7 mouse cellular contexts compared by ENCODE assay signal in genomic region chr11:71003611-71004315, GRCm38 (mm10). TPM values are rescaled to one million over a fixed set of nuclear protein-coding genes. Genes with fewer than 3 reads are reported as not detected.
DNase-seq lines count a peak whose midpoint lies in the region; ATAC-seq and TF ChIP-seq lines count a peak whose summit lies in the region.

No protein-coding gene starts in this region.

- no peak for TF ChIP-seq CTCF in forebrain, postnatal 0 days (IDR thresholded peaks at IDR 0.05; ENCODE audit: low read depth)

- peak overlapping the region; percentile 38 for H3K27ac ChIP-seq in brown adipose tissue, adult 24 weeks (replicated peaks; ENCODE audit: low read depth, low read length)
- H3K27ac ChIP-seq in forebrain, postnatal 0 days (ENCODE audit: low read depth, low read length), result peak overlapping the region; percentile 67
- H3K27ac ChIP-seq in neural tube, embryonic 15.5 days (replicated peaks), result peak overlapping the region; percentile 82

- H3K4me2 ChIP-seq in forebrain, postnatal 0 days (ENCODE audit: low read depth), result peak overlapping the region; percentile 95
- peak overlapping the region; percentile 91 for H3K4me2 ChIP-seq in neural tube, embryonic 15.5 days

- under 1% methylated on average over 49 of the region's 49 CpGs for WGBS in forebrain, postnatal 0 days
- 1% methylated on average over 49 of the region's 49 CpGs for WGBS in neural tube, embryonic 15.5 days

- no peaks in the 10 kb centered on the region for H3K27me3 ChIP-seq in forebrain, postnatal 0 days (ENCODE audit: insufficient read depth, low read length)
- no peaks in the 10 kb centered on the region for H3K27me3 ChIP-seq in neural tube, embryonic 15.5 days (replicated peaks)

- H3K9ac ChIP-seq in forebrain, postnatal 0 days, result peak overlapping the region; percentile 62
- peak overlapping the region; percentile 77 for H3K9ac ChIP-seq in neural tube, embryonic 15.5 days (replicated peaks)

- H3K36me3 ChIP-seq in forebrain, postnatal 0 days (ENCODE audit: insufficient read depth), result peaks cover 21% of the 10 kb centered on the region
- peaks cover 22% of the 10 kb centered on the region for H3K36me3 ChIP-seq in neural tube, embryonic 15.5 days

- DNase-seq in ovary, adult 18-20 months (ENCODE audit: low spot score), result peak; percentile 52
- no peak for DNase-seq in ovary, postnatal 14 days (ENCODE audit: low spot score)
- DNase-seq in forebrain, postnatal 0 days, result no peak
- DNase-seq in liver, result peak; percentile 69
- DNase-seq in T-cell, adult 2 months (ENCODE audit: low spot score), result no peak

- ATAC-seq in forebrain, postnatal 0 days, result peak; percentile 43
- peak; percentile 74 for ATAC-seq in neural tube, embryonic 15.5 days (ENCODE audit: low FRiP score)

- H3K9me3 ChIP-seq in forebrain, postnatal 0 days (ENCODE audit: low read length), result no peaks in the 10 kb centered on the region
- H3K9me3 ChIP-seq in neural tube, embryonic 15.5 days (replicated peaks), result no peaks in the 10 kb centered on the region

- H3K4me3 ChIP-seq in brown adipose tissue, adult 24 weeks (ENCODE audit: insufficient read depth, low read depth, low read length), result peak overlapping the region; percentile 79
- H3K4me3 ChIP-seq in forebrain, postnatal 0 days (ENCODE audit: low read depth, low read length), result peak overlapping the region; percentile 92
- H3K4me3 ChIP-seq in neural tube, embryonic 15.5 days (replicated peaks), result peak overlapping the region; percentile 99

- peaks cover 8% of the 10 kb centered on the region; the same call in 1 of the 2 replicates for H3K4me1 ChIP-seq in brown adipose tissue, adult 24 weeks (ENCODE audit: control insufficient read depth, insufficient read depth, insufficient read length, low read length)
- peaks cover 14% of the 10 kb centered on the region for H3K4me1 ChIP-seq in forebrain, postnatal 0 days (ENCODE audit: insufficient read depth)
- peaks cover 22% of the 10 kb centered on the region for H3K4me1 ChIP-seq in neural tube, embryonic 15.5 days

RNA-seq across cellular contexts. Expression of gene Dhx33, which starts 0.5 kb away (rescaled TPM):
- 6.9 and 10.0 TPM in 2 replicates for polyA plus RNA-seq in brown adipose tissue, adult 24 weeks (2012; ENCODE audit: insufficient read depth, insufficient read length, missing spikeins)
- 25.8 and 26.7 TPM in 2 replicates for total RNA-seq in forebrain, postnatal 0 days (2014; rRNA removed)
- 7.4 and 9.7 TPM in 2 replicates for polyA plus RNA-seq in forebrain, postnatal 0 days (2015; fragmentation: Nextera tagmentation; extraction: Ambion mirVana)
- 12.3 and 13.5 TPM in 2 replicates for polyA plus RNA-seq in neural tube, embryonic 15.5 days (2015; fragmentation: Nextera tagmentation; extraction: Ambion mirVana)

RNA-seq across cellular contexts. Expression of gene Mis12, which starts 15.6 kb away (rescaled TPM):
- polyA plus RNA-seq in brown adipose tissue, adult 24 weeks (2012; ENCODE audit: insufficient read depth, insufficient read length, missing spikeins), result 6.8 and 13.4 TPM in 2 replicates
- total RNA-seq in forebrain, postnatal 0 days (2014; rRNA removed), result 15.3 and 19.3 TPM in 2 replicates
- polyA plus RNA-seq in forebrain, postnatal 0 days (2015; fragmentation: Nextera tagmentation; extraction: Ambion mirVana), result 8.0 and 13.9 TPM in 2 replicates
- polyA plus RNA-seq in neural tube, embryonic 15.5 days (2015; fragmentation: Nextera tagmentation; extraction: Ambion mirVana), result 29.8 and 34.2 TPM in 2 replicates

RNA-seq across cellular contexts. Expression of gene Derl2, which starts 15.9 kb away (rescaled TPM):
- polyA plus RNA-seq in brown adipose tissue, adult 24 weeks (2012; ENCODE audit: insufficient read depth, insufficient read length, missing spikeins), result 45.4 and 48.1 TPM in 2 replicates
- total RNA-seq in forebrain, postnatal 0 days (2014; rRNA removed), result 27.0 and 35.0 TPM in 2 replicates
- polyA plus RNA-seq in forebrain, postnatal 0 days (2015; fragmentation: Nextera tagmentation; extraction: Ambion mirVana), result 21.5 and 25.1 TPM in 2 replicates
- 27.9 and 31.1 TPM in 2 replicates for polyA plus RNA-seq in neural tube, embryonic 15.5 days (2015; fragmentation: Nextera tagmentation; extraction: Ambion mirVana)

RNA-seq across cellular contexts. Expression of gene C1qbp, which starts 20.9 kb away (rescaled TPM):
- 190 and 210 TPM in 2 replicates for polyA plus RNA-seq in brown adipose tissue, adult 24 weeks (2012; ENCODE audit: insufficient read depth, insufficient read length, missing spikeins)
- 19.5 and 24.3 TPM in 2 replicates for total RNA-seq in forebrain, postnatal 0 days (2014; rRNA removed)
- polyA plus RNA-seq in forebrain, postnatal 0 days (2015; fragmentation: Nextera tagmentation; extraction: Ambion mirVana), result 225 and 233 TPM in 2 replicates
- 180 and 217 TPM in 2 replicates for polyA plus RNA-seq in neural tube, embryonic 15.5 days (2015; fragmentation: Nextera tagmentation; extraction: Ambion mirVana)

RNA-seq across cellular contexts. Expression of gene 6330403K07Rik, which starts 29.6 kb away (rescaled TPM):
- not detected in 2 replicates for polyA plus RNA-seq in brown adipose tissue, adult 24 weeks (2012; ENCODE audit: insufficient read depth, insufficient read length, missing spikeins)
- 611 and 642 TPM in 2 replicates for total RNA-seq in forebrain, postnatal 0 days (2014; rRNA removed)
- polyA plus RNA-seq in forebrain, postnatal 0 days (2015; fragmentation: Nextera tagmentation; extraction: Ambion mirVana), result 634 and 640 TPM in 2 replicates
- 567 and 742 TPM in 2 replicates for polyA plus RNA-seq in neural tube, embryonic 15.5 days (2015; fragmentation: Nextera tagmentation; extraction: Ambion mirVana)

Comparison
In these comparisons a context has a peak if more than half of its experiments do, and no peak if none do; other contexts are left out.
1. DNase-seq: peak in ovary, adult 18-20 months (single experiment) and liver (single experiment); none in ovary, postnatal 14 days (single experiment), forebrain, postnatal 0 days (single experiment) and T-cell, adult 2 months (single experiment).
2. Peak in every context shown above with its lines, with median percentiles within 50 percentile points of each other: H3K27ac ChIP-seq and H3K4me3 ChIP-seq.